Mouse (Mus musculus) induced T-regulatory cell, adult 2 months (primary cell): ENCODE results near the gene Sox4.

Experiments
- DNase-seq: peaks from one replicate; pipeline ENCODE4 v3.0.0-alpha.2; 2012; ENCODE audit warnings: low read depth

The Sox4 gene

DNA sequence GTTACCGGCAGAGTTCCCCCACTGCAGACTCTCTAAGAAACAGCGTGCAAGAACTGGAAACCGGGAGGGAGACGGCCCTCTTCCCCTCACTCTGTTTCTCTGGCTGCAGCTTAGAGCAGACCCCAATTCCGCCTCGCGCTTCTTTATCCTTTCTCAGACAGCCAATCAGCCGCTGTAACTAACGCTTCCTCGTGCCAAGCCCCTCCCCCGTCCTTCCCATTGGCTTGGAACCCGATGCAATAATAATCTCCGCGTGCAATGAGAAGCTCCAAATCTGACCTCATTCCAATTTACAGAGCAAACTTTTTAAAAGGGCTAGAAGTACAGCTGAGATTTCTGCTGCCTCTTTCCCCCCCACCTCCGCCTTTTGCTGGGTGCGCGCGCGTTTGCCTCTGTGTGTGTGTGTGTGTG, at the start of gene Sox4:
Gene Sox4 (minus strand): TSS at position 133 of the 411 bp plus-strand sequence.
- peak; percentile 90 for DNase-seq

DNA sequence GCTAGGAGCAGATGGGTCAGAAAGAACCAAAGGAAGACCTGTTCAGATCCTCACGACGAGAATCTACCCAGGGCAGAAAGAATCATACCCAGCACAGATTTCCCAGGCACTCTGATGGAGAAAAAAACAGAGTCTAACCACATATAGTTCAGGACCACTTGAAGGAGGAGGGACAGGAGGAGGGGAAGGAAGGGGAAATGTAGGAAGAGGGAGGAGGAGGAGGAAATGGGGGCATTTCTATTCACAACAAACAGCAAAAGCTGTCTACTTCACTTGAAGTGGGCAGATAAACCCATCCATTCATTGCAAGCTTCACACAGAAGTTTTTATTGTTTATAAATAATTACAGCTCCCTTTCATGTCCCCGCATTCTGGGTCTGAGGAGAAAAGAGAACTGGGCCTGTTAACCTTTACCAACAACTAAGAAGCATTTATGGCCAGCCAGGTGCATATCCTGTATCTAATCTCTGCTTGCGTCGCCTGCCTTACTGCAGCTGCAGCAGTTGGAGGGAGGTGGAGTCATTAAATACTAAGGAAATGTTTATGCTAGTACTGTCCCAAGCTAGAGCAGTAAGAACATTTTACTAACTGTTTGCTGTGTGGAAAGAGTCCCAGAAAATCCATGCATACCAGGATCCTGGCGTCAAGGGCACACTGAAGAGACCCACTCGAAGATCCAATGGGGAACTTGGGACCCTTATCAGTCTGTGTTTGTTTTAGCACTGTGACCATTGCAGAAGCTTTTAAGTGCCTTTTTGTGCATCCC, 38.6 kb upstream of the Sox4 start:
- no peak for DNase-seq

DNA sequence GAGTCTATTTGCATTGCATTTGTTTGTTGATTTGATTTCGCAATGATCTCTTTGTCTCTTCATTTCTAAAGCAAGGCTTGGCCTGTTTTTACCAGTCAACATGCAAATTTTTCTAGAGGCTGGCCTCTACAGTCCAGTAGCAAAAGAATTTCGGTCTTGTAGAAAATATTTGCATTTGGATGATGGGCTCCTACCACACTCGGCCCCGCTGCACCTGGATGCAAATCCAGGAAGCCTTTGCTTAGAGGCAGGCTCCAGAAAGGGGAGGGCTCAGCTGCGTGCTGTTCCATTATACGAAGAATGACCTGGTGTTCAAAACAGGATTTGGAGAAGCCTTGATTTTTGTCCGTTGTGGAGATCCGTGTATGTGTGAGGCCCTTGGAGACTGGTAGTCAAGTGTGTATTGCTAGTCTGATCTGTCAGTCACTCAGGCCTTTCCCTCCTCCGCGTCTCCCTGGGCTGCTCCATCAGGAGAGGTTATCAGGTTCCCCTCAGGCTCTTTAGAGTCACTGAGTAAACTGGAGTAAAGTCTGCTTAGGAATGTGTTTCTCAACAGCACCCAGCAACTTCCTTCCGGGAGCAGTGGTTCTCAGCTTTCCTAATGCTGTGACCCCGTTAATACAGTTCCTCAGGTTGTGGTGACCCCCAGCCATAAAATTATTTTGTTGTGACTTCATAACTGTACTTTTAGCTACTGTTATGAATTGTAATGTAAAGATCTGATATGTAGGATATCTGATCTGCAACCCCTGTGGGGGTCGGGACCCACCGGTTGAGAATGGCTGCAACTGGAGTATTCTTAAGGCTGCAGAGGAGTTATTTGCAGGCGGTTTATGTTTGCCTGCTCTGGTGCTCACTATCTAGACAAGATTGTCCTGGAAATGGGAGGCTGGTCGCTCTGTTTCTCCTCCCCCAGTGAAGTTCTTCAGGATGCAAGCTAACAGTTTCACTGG, 35.5 kb upstream of the Sox4 start:
- no peak for DNase-seq

GRCm38 (mm10) chr13:28980681-28981080, 27.2 kb upstream of the Sox4 start:
- DNase-seq = no peak

- no peak for DNase-seq
These were observed 21.5 kb upstream of the Sox4 start for GRCm38 (mm10) chr13:28975011-28975410.

GRCm38 (mm10) chr13:28974597-28974996, 21.1 kb upstream of the Sox4 start:
- no peak for DNase-seq

- DNase-seq = no peak
These were observed 7.4 kb upstream of the Sox4 start for GRCm38 (mm10) chr13:28960916-28961315.

DNA sequence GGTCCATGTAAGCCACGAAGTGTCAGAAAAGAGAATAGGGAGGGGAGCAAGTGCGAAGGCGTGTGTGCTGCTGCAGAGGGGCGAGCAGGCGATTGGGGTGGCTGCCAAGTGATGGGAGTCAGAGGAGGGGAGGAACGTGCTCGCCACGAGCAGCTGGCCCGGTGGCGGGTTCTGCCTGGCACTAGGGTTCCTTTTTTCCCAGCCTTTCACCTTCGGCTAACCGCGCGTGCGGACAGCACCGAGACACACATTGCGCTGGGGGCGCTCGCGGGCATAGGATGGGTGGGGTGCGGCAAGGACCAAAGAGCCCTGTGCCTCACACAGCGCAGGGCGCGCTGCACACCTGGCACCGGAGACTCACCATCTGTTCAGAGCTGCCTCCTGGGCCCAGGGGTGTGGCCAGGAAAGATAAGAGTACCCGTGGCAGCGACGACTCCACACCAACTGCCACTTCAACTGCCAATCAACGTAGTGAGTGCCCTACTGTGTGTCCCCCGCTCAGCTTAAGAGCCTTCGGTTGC, 6.0 kb upstream of the Sox4 start:
- peak; percentile 72 for DNase-seq

DNA sequence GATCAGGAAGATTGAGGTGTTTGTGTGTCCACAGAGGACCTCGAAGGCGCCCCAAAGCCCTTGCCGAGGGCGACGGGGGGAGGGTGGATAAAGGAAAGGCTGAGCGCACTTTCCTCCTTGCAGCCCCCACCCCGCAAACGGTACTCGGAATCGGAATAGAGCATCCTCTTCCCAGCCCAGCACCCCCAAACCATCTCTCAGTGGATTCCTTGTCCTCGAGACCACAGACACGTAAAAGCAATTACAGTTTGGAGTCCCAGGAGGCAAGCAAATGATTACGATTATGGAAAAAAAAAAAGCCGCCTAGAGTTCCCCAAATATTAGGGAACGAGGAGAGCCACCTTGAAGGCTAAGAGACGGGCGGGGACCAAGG, 5.5 kb upstream of the Sox4 start:
- DNase-seq = peak; percentile 26

DNA sequence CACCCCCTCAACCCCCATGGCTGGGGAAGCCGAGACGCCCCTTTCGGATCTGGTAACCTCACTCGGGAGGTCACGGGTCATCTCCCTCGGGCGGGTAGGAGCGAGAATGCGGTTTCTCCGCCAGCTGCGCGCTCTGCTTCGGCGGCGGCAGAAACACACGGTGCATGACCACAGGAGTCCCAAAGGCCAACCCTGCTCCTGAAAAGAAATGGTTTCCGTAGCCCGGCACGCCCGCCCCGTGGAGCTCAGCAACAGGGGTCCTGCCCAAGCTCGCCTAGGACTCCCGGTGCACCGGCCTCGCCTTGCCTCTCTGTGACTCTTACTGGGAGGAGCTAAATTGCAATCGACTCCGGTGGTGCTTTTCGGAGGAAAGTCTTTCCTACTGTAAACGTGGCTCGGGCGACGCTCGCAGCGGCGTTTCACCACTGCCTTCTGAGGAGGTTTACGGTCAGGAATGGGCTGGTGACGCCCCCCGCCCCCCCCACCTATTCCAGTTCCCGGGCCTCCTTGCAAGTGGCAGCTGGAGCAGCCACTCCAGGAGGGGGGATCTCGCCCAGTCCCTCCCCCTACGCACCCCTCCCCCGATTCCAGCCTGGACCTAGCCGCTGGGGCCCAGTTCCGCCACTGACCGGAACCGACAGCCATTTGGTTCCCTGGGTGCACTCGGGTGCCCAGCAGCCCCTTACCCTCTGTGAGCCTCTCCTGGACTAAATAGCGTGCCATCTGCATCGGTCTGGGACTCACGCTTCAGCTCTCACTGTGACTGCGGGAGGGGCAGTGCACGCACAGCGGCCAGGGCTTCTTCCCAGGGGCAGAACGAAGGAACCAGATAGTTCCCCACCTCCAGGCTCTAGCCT, 4.9 kb upstream of the Sox4 start:
- peak; percentile 67 for DNase-seq

DNA sequence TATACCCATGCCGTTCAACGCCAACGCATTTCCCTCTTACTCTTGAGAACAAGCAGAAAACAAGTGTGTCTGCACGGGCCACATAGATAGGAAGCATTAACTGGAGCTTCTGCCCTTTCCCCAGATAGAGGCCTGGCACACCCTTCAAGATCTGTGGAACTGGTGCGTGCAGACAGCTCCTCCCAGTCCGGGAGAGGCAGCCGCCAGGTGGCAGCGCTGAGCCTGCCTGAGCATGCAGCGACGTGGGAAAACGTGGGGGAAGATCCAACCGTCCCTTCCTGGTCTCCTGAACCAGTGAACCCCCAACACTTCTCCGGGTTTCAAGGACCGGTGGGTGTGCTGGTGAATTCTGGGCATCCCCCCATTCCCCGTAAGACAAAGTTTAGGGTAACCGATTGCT, 4.3 kb upstream of the Sox4 start:
- DNase-seq = peak; percentile 84

GRCm38 (mm10) chr13:28952576-28953571, 639 bp downstream of the Sox4 start:
- DNase-seq = peak; percentile 52

DNA sequence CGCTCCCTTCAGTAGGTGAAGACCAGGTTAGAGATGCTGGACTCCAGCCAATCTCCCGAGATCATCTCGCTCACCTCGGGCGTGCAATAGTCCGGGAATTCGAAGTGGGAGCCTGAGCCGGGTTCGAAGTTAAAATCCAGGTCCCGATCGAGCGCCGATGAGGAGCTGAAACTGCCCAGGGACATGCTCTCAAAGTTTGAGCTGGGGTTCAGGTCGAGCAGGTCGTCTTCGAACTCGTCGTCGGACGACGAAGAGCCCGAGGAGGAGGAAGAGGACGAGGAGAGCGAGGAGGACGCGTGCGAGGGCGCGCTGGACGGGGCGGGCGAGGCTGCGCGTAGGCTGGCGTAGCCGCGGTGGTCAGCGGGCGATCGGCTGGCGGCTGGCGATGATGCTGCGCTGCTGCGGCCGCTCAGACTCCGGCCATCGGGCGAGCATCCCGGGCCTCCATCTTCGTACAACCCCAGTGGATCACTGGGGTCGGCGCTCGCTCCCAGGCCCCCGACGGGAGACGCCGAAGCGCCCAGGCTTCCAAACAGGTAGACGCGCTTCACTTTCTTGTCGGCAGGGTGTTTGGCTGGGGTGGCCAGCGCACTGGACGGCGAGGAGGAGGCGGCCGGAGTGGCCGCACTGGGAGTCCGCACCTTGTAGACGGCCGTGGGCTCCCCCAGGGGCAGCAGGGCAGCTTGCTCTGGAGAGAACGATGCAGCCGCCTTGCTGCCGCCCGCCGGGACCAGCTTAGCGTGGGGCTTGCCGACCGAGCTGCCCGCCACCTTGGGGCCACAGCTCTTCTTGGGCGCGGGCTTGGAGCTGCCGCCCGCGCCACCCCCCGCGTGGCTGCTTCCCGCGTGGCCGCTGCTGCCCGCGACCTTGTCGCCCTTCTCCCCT, 1.6 kb downstream of the Sox4 start:
- DNase-seq = peak; percentile 35

DNA sequence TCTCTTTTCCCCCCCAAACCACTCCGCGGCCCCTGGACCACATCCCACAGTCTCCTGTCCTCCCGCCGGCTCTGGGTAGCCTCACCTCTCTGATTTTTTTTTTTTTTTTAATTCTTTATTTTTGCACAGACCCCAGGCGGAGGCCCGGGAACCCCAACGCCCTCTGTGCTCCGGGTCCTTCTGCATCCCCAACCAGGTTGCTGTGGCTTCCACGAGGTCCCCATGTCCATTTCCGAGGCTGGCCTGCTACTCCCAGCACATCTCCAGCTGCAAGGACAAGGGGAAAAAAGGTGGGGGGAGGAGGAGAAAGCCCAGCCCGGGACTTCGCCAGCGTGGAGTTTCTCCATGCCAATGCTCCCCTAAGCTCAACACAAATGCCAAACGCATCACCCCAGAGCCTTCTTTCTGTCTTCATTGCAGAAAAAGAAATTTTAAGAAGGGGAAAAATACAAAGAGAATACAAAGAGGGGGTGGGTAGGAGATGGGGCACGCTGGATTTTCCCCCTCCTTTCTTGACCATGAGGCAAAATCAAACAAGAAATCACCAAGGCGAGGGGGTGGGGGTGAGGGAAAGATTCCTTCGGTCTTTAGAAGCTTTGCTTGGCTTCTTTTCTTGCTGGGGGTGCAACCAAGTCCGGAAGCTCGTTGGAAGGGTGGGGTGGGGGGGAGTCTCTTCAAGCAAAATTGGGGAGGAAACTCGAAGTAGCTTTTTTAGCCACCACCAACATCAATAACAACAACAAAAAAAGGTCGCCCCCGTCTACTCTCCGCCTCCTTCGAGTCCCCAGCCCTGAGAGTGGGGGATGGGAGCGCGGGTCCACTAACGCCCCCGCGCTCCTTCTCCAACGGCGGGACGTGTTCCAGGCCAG, 2.7 kb downstream of the Sox4 start:
- peak; percentile 39 for DNase-seq

DNA sequence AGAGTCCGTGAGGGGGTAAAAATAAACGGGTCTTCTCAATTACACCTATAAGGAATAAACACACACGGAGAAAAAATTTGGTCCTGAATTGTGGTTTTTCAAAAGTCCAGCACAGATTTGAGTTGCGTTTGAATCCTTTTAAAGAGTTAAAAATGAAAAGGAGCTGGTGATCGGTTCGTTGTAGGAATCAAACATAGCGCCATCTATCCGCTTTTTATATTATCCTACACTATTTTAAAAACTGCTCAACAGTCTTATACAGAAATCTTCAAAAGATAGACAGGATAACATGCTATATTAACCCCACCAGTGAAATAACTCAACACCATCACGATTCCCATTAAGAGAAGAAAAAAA, 3.3 kb downstream of the Sox4 start:
- peak; percentile 53 for DNase-seq

- no peak for DNase-seq
These were observed 4.1 kb downstream of the Sox4 start for GRCm38 (mm10) chr13:28949279-28949915.

DNA sequence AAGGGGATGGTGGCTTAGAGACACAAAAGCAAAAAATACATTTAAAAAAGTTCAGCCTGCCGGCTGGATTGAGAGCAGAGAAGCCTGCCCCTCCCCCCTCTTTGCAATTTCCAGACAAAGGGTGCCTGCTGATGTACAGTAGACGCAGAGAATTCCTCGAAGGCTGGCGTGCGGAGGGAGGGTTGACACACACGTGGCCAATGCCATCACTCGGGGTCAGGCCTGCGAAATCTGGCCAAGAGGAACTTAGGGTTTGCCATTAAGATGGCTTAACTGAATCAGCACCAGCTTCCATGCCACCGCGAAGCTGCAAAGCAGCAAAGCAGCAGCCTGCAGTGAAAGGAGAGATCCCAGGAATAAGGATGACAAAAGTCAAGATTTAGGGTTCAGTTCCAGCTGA, 5.0 kb downstream of the Sox4 start:
- DNase-seq = no peak

DNA sequence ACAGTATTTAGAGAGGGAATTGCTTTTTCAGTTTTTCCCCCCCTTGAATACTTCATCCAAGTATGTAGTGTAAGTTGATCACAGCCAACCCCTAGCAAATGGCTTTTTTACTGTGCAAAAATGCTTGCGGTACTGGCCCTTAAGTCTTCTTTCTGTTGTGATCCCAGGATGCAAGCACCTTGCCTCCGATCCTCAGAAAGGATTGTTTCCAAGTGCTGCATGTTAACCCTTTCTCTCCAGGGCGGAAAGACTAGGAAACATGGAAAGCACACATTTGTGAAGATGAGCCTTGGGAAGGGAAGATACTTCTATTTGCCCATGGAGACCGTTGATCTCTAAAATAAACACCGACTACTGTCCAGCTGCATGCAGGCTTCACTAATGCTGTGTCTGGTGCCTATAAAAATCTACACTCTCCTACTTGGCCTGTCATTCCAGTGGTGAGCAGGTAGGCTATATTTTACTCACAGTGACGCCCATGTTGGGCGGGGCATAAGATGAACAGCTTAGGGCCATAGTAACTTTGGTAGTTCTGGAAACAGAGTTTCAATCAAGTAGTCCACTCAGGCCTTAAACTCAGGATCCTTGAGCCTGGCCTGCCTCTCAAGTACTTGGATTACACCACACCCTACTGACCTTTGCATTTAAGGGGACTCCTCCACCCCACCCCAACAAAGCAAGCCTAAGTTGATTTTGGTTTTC, 5.6 kb downstream of the Sox4 start:
- DNase-seq = no peak
